Mouse (Mus musculus) liver, embryonic 12.5 days (tissue): ENCODE data around the gene Xbp1. TPM values are rescaled to one million over a fixed set of nuclear protein-coding genes. Genes with fewer than 3 reads are reported as not detected.
A peak's percentile ranks its signal among the peaks of the same experiment; 100 is the strongest.
"Not testable (repeated sequence)": the region's sequence is repeated elsewhere in the genome, so short reads cannot be mapped to it uniquely, and the experiment has no call there.

Experiments
- ATAC-seq: fragments of 200-750 bp; cut with Nextera tagmentation; 2 replicates; pipeline ENCODE4 v1.8.0; 2017; ENCODE audit warnings: moderate number of reproducible peaks, mild to moderate bottlenecking, moderate library complexity
- H3K27ac ChIP-seq: fragments of 300-500 bp; sonication (generic); 2 replicates; pipeline ENCODE4 v1.5.1; 2016; ENCODE audit warnings: mild to moderate bottlenecking
- H3K27me3 ChIP-seq: fragments of 300-500 bp; sonication (generic); replicated peaks from 2 replicates; pipeline ENCODE4 v1.6.1; 2016; ENCODE audit warnings: mild to moderate bottlenecking, moderate library complexity
- H3K36me3 ChIP-seq: fragments of 300-500 bp; sonication (generic); 2 replicates; pipeline ENCODE4 v1.6.1; 2016; ENCODE audit warnings: mild to moderate bottlenecking, moderate library complexity
- H3K4me1 ChIP-seq: fragments of 300-500 bp; sonication (generic); 2 replicates; pipeline ENCODE4 v1.6.1; 2016
- H3K4me2 ChIP-seq: fragments of 300-500 bp; sonication (generic); 2 replicates; pipeline ENCODE4 v1.6.1; 2016; ENCODE audit warnings: mild to moderate bottlenecking, moderate library complexity
- H3K4me3 ChIP-seq: fragments of 300-500 bp; sonication (generic); 2 replicates; pipeline ENCODE4 v1.5.1; 2016; ENCODE audit warnings: mild to moderate bottlenecking, moderate library complexity
- H3K9ac ChIP-seq: fragments of 300-500 bp; sonication (generic); 2 replicates; pipeline ENCODE4 v1.6.1; 2016; ENCODE audit warnings: mild to moderate bottlenecking, moderate library complexity
- H3K9me3 ChIP-seq: fragments of 300-500 bp; sonication (generic); replicated peaks from 2 replicates; pipeline ENCODE4 v1.6.1; 2016; ENCODE audit warnings: mild to moderate bottlenecking, moderate library complexity
- WGBS: fragments of 180-500 bp; shearing (Covaris S2); methylation state at CpG from one replicate; pipeline ENCODE4 v1.1.7; 2016; ENCODE audit not compliant: insufficient replicate concordance; 5-methylcytosine and 5-hydroxymethylcytosine counted together
- polyA plus RNA-seq: library from polyadenylated mRNA; unstranded; fragments of >200 nt; fragmentation: Nextera tagmentation; extraction: Ambion mirVana; gene quantifications from 2 replicates; pipeline ENCODE4 v1.2.1, GENCODE M21; 2016

Gene Xbp1
- polyA plus RNA-seq, 1 experiment from 2014 or later, result 112 TPM

DNA sequence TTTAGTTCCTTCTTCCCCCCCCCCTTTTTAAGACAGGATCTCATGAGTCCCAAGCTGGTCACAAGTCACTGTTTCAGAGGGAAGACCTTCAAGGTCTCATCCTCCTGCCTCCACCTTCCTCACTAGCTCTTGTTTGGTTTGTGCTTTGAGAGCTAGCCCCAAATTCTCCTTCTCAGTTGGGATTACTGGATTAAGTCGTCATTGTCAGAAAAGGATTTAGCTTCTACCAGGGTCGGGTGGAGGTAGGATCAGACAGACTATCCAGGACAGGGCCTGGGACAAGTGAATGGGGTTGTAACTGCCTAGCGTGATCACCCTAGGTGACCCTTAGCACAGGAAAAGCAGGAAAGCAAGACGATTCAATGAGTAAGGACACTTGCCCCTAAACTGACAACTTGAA, 19.9 kb downstream of the Xbp1 start:
- H3K36me3 ChIP-seq, result peaks cover 26% of the 10 kb centered on the region
- no peaks in the 10 kb centered on the region for H3K9me3 ChIP-seq
- H3K4me3 ChIP-seq, result peak overlapping the region; percentile 92
- H3K27me3 ChIP-seq, result no peaks in the 10 kb centered on the region
- H3K4me1 ChIP-seq, result peaks cover 37% of the 10 kb centered on the region
- H3K4me2 ChIP-seq, result peak overlapping the region; percentile 83
- peak overlapping the region; percentile 93 for H3K9ac ChIP-seq
- 41% methylated on average over 4 of the region's 4 CpGs for WGBS
- no peak for ATAC-seq
- no peak overlapping the region for H3K27ac ChIP-seq

DNA sequence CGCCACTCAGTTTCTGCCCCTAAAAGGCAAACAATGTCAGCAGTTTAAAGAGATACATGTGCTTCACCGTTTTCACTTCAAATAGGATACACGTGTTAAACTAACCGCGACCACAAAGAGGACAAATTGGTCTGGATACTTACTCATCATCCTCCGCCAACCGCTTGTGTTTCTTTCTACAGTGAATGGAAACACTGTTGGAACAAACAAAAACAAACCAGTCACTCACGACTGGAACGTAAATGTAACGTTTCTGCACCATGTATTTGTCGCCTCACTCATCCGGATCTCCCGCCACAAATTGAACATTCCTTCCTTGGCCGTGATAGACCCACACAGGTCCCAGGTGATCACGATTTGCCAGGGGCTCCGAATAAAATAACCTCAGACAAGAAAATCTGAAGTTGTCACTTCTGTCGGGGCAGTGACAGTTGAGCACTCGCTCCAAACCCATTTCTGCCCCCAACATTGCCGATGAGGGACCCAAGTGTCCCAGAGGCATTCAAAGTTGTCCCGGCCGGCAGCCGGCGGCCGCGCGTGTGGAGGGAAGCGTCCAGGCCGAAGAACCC, 20.9 kb downstream of the Xbp1 start:
- Histone ChIP-seq H3K36me3 (peaks cover 23% of the 10 kb centered on the region), H3K4me3 (peak overlapping the region; percentile 92), H3K4me1 (peaks cover 37% of the 10 kb centered on the region), H3K27me3 (no peaks in the 10 kb centered on the region), H3K9me3 (no peaks in the 10 kb centered on the region), H3K9ac (peak overlapping the region; percentile 93), H3K4me2 (peak overlapping the region; percentile 83), H3K27ac (peak overlapping the region; percentile 92)
- under 1% methylated on average over 28 of the region's 28 CpGs for WGBS
- no peak for ATAC-seq

- Histone ChIP-seq H3K9ac (peak within 1 kb of the TSS; percentile 93), H3K4me3 (peak within 1 kb of the TSS; percentile 92), H3K4me1 (peaks cover 37% of the 10 kb centered on the region), H3K9me3 (no peaks in the 10 kb centered on the region), H3K27me3 (no peaks in the 10 kb centered on the region), H3K4me2 (peak within 1 kb of the TSS; percentile 83), H3K36me3 (peaks cover 17% of the 10 kb centered on the region), H3K27ac (peak within 1 kb of the TSS; percentile 92)
- 1% methylated on average over 65 of the region's 65 CpGs for WGBS
- ATAC-seq, result peak; percentile 98
These were observed 21.5 kb downstream of the Xbp1 start, which contains the start of gene Ccdc117 for GRCm38 (mm10) chr11:5541799-5542481. Gene Ccdc117 (minus strand): TSS chr11:5542187.

DNA sequence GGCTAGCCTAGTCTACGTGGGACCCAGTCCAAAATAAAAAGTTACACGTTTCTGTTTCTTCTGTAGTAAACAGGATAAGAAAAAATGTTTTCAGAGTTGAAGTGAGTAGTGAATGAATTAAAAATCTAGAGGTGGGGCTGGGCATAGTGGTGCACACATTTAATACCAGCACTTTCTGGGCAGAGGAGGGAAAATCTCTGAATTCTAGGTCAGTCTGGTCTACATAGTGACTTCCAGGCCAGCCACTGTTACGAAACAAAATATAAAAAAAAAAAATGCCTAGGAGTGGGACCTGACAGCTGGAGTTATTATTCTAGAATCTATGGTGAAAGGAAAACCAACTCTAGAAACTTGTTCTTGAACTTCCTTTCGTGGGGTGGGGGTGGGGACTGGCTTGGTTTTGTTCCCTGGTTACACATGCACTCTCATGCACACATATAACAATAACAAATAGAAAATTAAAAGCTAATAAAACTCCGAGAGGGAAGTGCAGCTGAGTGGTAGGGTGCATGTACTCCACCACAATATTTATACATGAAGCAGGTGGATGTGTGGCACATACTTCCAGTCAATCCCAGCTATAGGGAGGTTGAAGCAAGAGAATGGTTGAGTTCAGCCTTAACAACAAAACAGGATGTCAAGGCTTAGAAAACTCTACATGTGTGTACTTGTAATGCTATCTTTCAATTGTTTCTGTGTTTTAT, 22.2 kb downstream of the Xbp1 start:
- Histone ChIP-seq H3K27ac (peak overlapping the region; percentile 47; the same call in 1 of the 2 replicates), H3K9me3 (no peaks in the 10 kb centered on the region), H3K4me2 (peak overlapping the region; percentile 83), H3K36me3 (peaks cover 16% of the 10 kb centered on the region), H3K4me1 (peaks cover 37% of the 10 kb centered on the region), H3K4me3 (peak overlapping the region; percentile 92), H3K9ac (peak overlapping the region; percentile 93; the same call in 1 of the 2 replicates), H3K27me3 (no peaks in the 10 kb centered on the region)
- ATAC-seq, result no peak
- 41% methylated on average over 5 of the region's 5 CpGs for WGBS

GRCm38 (mm10) chr11:5543281-5543680, 22.8 kb downstream of the Xbp1 start:
- Histone ChIP-seq H3K27me3 (no peaks in the 10 kb centered on the region), H3K36me3 (peaks cover 11% of the 10 kb centered on the region), H3K27ac (no peak overlapping the region), H3K4me2 (no peak overlapping the region), H3K9me3 (no peaks in the 10 kb centered on the region), H3K9ac (no peak overlapping the region), H3K4me1 (peaks cover 34% of the 10 kb centered on the region), H3K4me3 (no peak overlapping the region)
- ATAC-seq, result no peak
- WGBS, result 63% methylated on average over 1 of the region's 1 CpGs

GRCm38 (mm10) chr11:5544709-5545108, 24.2 kb downstream of the Xbp1 start:
- not testable (repeated sequence) for H3K4me2 ChIP-seq, H3K27ac ChIP-seq, H3K9ac ChIP-seq, H3K4me3 ChIP-seq, H3K27me3 ChIP-seq, H3K9me3 ChIP-seq, ATAC-seq, H3K36me3 ChIP-seq
- H3K4me1 ChIP-seq, result peaks cover 21% of the 10 kb centered on the region
- WGBS, result 67% methylated on average over 1 of the region's 1 CpGs

DNA sequence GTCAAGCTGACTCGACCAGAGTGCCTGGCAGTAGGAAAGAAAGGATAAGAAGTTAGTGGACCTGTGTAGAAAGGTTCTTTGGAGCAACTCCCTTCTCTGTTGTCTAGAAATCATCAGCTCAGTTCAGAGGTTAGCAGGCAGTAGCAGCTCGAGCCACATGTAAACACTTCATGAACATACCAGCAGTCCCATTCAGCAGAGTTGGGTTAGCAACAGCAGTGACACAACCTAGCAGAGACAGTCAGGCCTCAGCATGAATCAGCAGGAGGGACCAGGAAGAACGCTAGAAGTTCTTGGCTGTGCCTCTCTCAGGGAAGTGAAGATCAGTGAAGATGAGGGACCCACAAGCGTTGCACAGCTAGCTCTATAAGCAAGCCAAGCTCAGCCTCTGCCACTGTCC, 25.0 kb downstream of the Xbp1 start:
- H3K4me2 ChIP-seq, result no peak overlapping the region
- H3K27ac ChIP-seq, result no peak overlapping the region
- H3K4me3 ChIP-seq, result no peak overlapping the region
- no peaks in the 10 kb centered on the region for H3K27me3 ChIP-seq
- H3K9ac ChIP-seq, result no peak overlapping the region
- peaks cover 8% of the 10 kb centered on the region; the same call in 1 of the 2 replicates for H3K9me3 ChIP-seq
- H3K36me3 ChIP-seq, result no peaks in the 10 kb centered on the region
- ATAC-seq, result no peak
- peaks cover 17% of the 10 kb centered on the region for H3K4me1 ChIP-seq
- WGBS, result 67% methylated on average over 4 of the region's 4 CpGs

- H3K4me3 ChIP-seq, result no peak overlapping the region
- H3K27me3 ChIP-seq, result no peaks in the 10 kb centered on the region
- WGBS, result 59% methylated on average over 3 of the region's 3 CpGs
- H3K9me3 ChIP-seq, result peaks cover 8% of the 10 kb centered on the region; the same call in 1 of the 2 replicates
- no peak overlapping the region for H3K27ac ChIP-seq
- H3K36me3 ChIP-seq, result no peaks in the 10 kb centered on the region
- no peak overlapping the region for H3K9ac ChIP-seq
- ATAC-seq, result no peak
- peaks cover 10% of the 10 kb centered on the region for H3K4me1 ChIP-seq
- H3K4me2 ChIP-seq, result no peak overlapping the region
These were observed 26.2 kb downstream of the Xbp1 start for GRCm38 (mm10) chr11:5546693-5547092.

DNA sequence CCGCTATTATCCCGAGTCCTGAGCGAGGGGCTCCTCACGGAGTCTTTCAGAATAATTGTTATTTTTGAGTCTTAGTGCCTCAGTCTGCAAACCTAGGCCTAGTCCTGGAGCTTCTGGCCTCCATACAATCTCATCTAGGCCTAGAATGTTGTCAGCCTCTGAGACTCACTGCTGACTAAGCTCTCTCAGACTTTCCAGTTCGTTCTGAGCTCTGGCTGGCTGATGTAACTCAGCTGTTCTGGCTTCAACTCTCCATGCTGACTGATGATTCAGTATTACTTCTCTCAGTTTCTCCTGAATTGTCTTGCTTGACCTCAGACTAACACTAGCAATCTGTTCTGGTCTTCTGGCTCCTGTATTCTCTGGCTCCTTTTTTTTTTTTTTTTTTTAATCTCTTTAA, 31.0 kb downstream of the Xbp1 start:
- Histone ChIP-seq H3K4me2 (no peak overlapping the region), H3K27ac (no peak overlapping the region), H3K4me3 (no peak overlapping the region), H3K4me1 (no peaks in the 10 kb centered on the region), H3K36me3 (no peaks in the 10 kb centered on the region), H3K9me3 (peaks cover 8% of the 10 kb centered on the region; the same call in 1 of the 2 replicates), H3K27me3 (no peaks in the 10 kb centered on the region), H3K9ac (no peak overlapping the region)
- WGBS, result 81% methylated on average over 5 of the region's 5 CpGs
- ATAC-seq, result no peak

DNA sequence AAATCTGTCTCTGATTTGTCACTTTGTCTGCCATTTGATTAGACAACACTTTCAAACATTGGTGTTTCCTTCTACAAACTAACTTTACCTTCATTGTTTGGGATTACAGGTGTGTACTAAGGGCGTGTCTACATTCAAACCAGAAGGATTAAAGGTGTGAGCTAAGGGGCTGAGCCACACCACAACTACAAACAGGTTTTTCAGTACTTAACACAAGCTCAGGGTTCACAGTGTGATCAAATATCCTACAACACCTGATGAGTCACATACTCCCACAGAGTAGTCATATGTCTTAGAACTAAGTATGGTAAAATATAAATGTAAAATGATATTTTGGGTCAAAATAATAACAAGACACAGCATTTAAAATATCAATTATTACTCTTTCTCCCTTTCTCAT, 31.5 kb downstream of the Xbp1 start:
- Histone ChIP-seq H3K4me2 (no peak overlapping the region), H3K9ac (no peak overlapping the region), H3K36me3 (no peaks in the 10 kb centered on the region), H3K4me1 (no peaks in the 10 kb centered on the region), H3K9me3 (peaks cover 8% of the 10 kb centered on the region; the same call in 1 of the 2 replicates), H3K27me3 (no peaks in the 10 kb centered on the region), H3K4me3 (no peak overlapping the region), H3K27ac (no peak overlapping the region)
- ATAC-seq, result no peak
- 52% methylated on average over 1 of the region's 1 CpGs for WGBS

GRCm38 (mm10) chr11:5560273-5560672, 39.8 kb downstream of the Xbp1 start:
- ATAC-seq, result no peak
- H3K4me3 ChIP-seq, result no peak overlapping the region
- H3K9ac ChIP-seq, result no peak overlapping the region
- H3K4me2 ChIP-seq, result no peak overlapping the region
- peaks cover 14% of the 10 kb centered on the region for H3K4me1 ChIP-seq
- H3K9me3 ChIP-seq, result no peaks in the 10 kb centered on the region
- WGBS, result 49% methylated on average over 3 of the region's 3 CpGs
- H3K36me3 ChIP-seq, result no peaks in the 10 kb centered on the region
- H3K27me3 ChIP-seq, result no peaks in the 10 kb centered on the region
- no peak overlapping the region for H3K27ac ChIP-seq
